Mouse (Mus musculus): ENCODE data around the gene Aldh16a1.
A peak's percentile ranks its signal among the peaks of the same experiment; 100 is the strongest.

GRCm38 (mm10) chr7:45128624-45129246 is 25.6 kb downstream of the Aldh16a1 start, which contains the start of gene Rpl13a:
- TF ChIP-seq POLR2A (IDR thresholded peaks at IDR 0.05; ENCODE audit: control insufficient read depth, extremely low read depth, insufficient read depth, low read length, poor library complexity) (peak; percentile 99), CTCF (IDR thresholded peaks at IDR 0.05; ENCODE audit: borderline replicate concordance, control insufficient read depth, extremely low read depth, insufficient read depth, low read length, poor library complexity) (peak; percentile 73; the same call in 1 of the 2 replicates)
